Mouse (Mus musculus): ENCODE results near the gene Atp6v1g1. TPM values are rescaled to one million over a fixed set of nuclear protein-coding genes. Genes with fewer than 3 reads are reported as not detected.
A peak's percentile ranks its signal among the peaks of the same experiment; 100 is the strongest.

The Atp6v1g1 gene
- polyA plus RNA-seq, 1 experiment from 2014 or later = 318 TPM

- H3K4me3 ChIP-seq = no peak overlapping the region
- H3K4me2 ChIP-seq (replicated peaks) = no peak overlapping the region
- H3K36me3 ChIP-seq = no peaks in the 10 kb centered on the region
- H3K27ac ChIP-seq = no peak overlapping the region
- ATAC-seq (ENCODE audit: low FRiP score, low read depth) = no peak
- no peaks in the 10 kb centered on the region for H3K9me3 ChIP-seq
- 78% methylated on average over 5 of the region's 5 CpGs for WGBS
- H3K4me1 ChIP-seq = peaks cover 12% of the 10 kb centered on the region
- no peaks in the 10 kb centered on the region for H3K27me3 ChIP-seq
- no peak overlapping the region for H3K9ac ChIP-seq
These were observed 29.6 kb upstream of the Atp6v1g1 start for GRCm38 (mm10) chr4:63515021-63515420.

GRCm38 (mm10) chr4:63521813-63522419, 22.7 kb upstream of the Atp6v1g1 start:
- Histone ChIP-seq H3K9me3 (no peaks in the 10 kb centered on the region), H3K4me3 (no peak overlapping the region)

GRCm38 (mm10) chr4:63525514-63525913, 19.1 kb upstream of the Atp6v1g1 start:
- H3K4me1 ChIP-seq = no peaks in the 10 kb centered on the region
- H3K9ac ChIP-seq = no peak overlapping the region
- no peaks in the 10 kb centered on the region for H3K27me3 ChIP-seq
- no peaks in the 10 kb centered on the region for H3K9me3 ChIP-seq
- H3K4me3 ChIP-seq = no peak overlapping the region
- WGBS = 76% methylated on average over 8 of the region's 8 CpGs
- H3K27ac ChIP-seq = no peak overlapping the region
- no peak for ATAC-seq (ENCODE audit: low FRiP score, low read depth)
- H3K4me2 ChIP-seq (replicated peaks) = no peak overlapping the region
- no peaks in the 10 kb centered on the region for H3K36me3 ChIP-seq

More at GRCm38 (mm10) chr4:63521813-63522419, 22.7 kb upstream of the Atp6v1g1 start:
- no peak overlapping the region for H3K9ac ChIP-seq
- 76% methylated on average over 2 of the region's 2 CpGs for WGBS
- no peaks in the 10 kb centered on the region for H3K36me3 ChIP-seq
- no peaks in the 10 kb centered on the region for H3K4me1 ChIP-seq
- H3K27ac ChIP-seq = no peak overlapping the region
- H3K4me2 ChIP-seq (replicated peaks) = no peak overlapping the region
- ATAC-seq (ENCODE audit: low FRiP score, low read depth) = no peak
- no peaks in the 10 kb centered on the region for H3K27me3 ChIP-seq

GRCm38 (mm10) chr4:63528946-63529345, 15.6 kb upstream of the Atp6v1g1 start:
- H3K4me1 ChIP-seq = no peaks in the 10 kb centered on the region
- H3K4me3 ChIP-seq = no peak overlapping the region
- H3K36me3 ChIP-seq = no peaks in the 10 kb centered on the region
- no peak overlapping the region for H3K4me2 ChIP-seq (replicated peaks)
- no peak for ATAC-seq (ENCODE audit: low FRiP score, low read depth)
- no peaks in the 10 kb centered on the region for H3K27me3 ChIP-seq
- H3K9me3 ChIP-seq = no peaks in the 10 kb centered on the region
- H3K27ac ChIP-seq = no peak overlapping the region
- 80% methylated on average over 6 of the region's 6 CpGs for WGBS
- H3K9ac ChIP-seq = no peak overlapping the region

- Histone ChIP-seq H3K36me3 (no peaks in the 10 kb centered on the region), H3K4me3 (no peak overlapping the region), H3K9me3 (no peaks in the 10 kb centered on the region), H3K9ac (no peak overlapping the region), H3K4me2 (replicated peaks) (no peak overlapping the region), H3K27ac (no peak overlapping the region), H3K4me1 (no peaks in the 10 kb centered on the region), H3K27me3 (no peaks in the 10 kb centered on the region)
- 76% methylated on average over 7 of the region's 7 CpGs for WGBS
- ATAC-seq (ENCODE audit: low FRiP score, low read depth) = peak; percentile 15; the same call in 1 of the 2 replicates
These were observed 14.2 kb upstream of the Atp6v1g1 start for GRCm38 (mm10) chr4:63530409-63530808.

GRCm38 (mm10) chr4:63537602-63538001, 7.0 kb upstream of the Atp6v1g1 start:
- WGBS = 85% methylated on average over 4 of the region's 4 CpGs
- Histone ChIP-seq H3K9ac (no peak overlapping the region), H3K4me3 (no peak overlapping the region), H3K36me3 (no peaks in the 10 kb centered on the region), H3K4me2 (replicated peaks) (no peak overlapping the region), H3K4me1 (0 out of 2 replicates have a peak, but pooled peaks cover 3% of the 10 kb centered on the region), H3K9me3 (no peaks in the 10 kb centered on the region), H3K27me3 (no peaks in the 10 kb centered on the region), H3K27ac (no peak overlapping the region)
- no peak for ATAC-seq (ENCODE audit: low FRiP score, low read depth)

GRCm38 (mm10) chr4:63542209-63542608, 2.4 kb upstream of the Atp6v1g1 start:
- no peaks in the 10 kb centered on the region for H3K27me3 ChIP-seq
- WGBS = 42% methylated on average over 2 of the region's 2 CpGs

GRCm38 (mm10) chr4:63543746-63544493, 652 bp upstream of the Atp6v1g1 start:
- Histone ChIP-seq H3K27me3 (no peaks in the 10 kb centered on the region), H3K36me3 (peaks cover 11% of the 10 kb centered on the region), H3K4me3 (peak overlapping the region; percentile 89), H3K9me3 (no peaks in the 10 kb centered on the region), H3K9ac (no peak overlapping the region), H3K4me2 (replicated peaks) (peak overlapping the region; percentile 84), H3K4me1 (peaks cover 30% of the 10 kb centered on the region), H3K27ac (peak overlapping the region; percentile 76)
- 49% methylated on average over 10 of the region's 10 CpGs for WGBS
- peak; percentile 49; the same call in 1 of the 2 replicates for ATAC-seq (ENCODE audit: low FRiP score, low read depth)

More at GRCm38 (mm10) chr4:63542209-63542608, 2.4 kb upstream of the Atp6v1g1 start:
- Histone ChIP-seq H3K9ac (no peak overlapping the region), H3K9me3 (no peaks in the 10 kb centered on the region), H3K27ac (no peak overlapping the region), H3K4me1 (peaks cover 26% of the 10 kb centered on the region), H3K4me2 (replicated peaks) (no peak overlapping the region), H3K36me3 (no peaks in the 10 kb centered on the region), H3K4me3 (no peak overlapping the region)
- ATAC-seq (ENCODE audit: low FRiP score, low read depth) = no peak

GRCm38 (mm10) chr4:63545231-63545958, 823 bp downstream of the Atp6v1g1 start:
- Histone ChIP-seq H3K36me3 (peaks cover 20% of the 10 kb centered on the region), H3K9me3 (no peaks in the 10 kb centered on the region), H3K27ac (peak overlapping the region; percentile 86; the same call in 1 of the 2 replicates), H3K4me3 (peak overlapping the region; percentile 89), H3K4me2 (replicated peaks) (peak overlapping the region; percentile 84), H3K27me3 (no peaks in the 10 kb centered on the region), H3K4me1 (peaks cover 30% of the 10 kb centered on the region), H3K9ac (peak overlapping the region; percentile 96)
- peak; percentile 20; the same call in 1 of the 2 replicates for ATAC-seq (ENCODE audit: low FRiP score, low read depth)
- 18% methylated on average over 26 of the region's 26 CpGs for WGBS

- 77% methylated on average over 6 of the region's 6 CpGs for WGBS
- H3K4me2 ChIP-seq (replicated peaks) = peak overlapping the region; percentile 84
- ATAC-seq (ENCODE audit: low FRiP score, low read depth) = no peak
- peaks cover 30% of the 10 kb centered on the region for H3K4me1 ChIP-seq
- no peaks in the 10 kb centered on the region for H3K9me3 ChIP-seq
- H3K27me3 ChIP-seq = no peaks in the 10 kb centered on the region
- peak overlapping the region; percentile 89; the same call in 1 of the 2 replicates for H3K4me3 ChIP-seq
- no peak overlapping the region for H3K27ac ChIP-seq
- 0 out of 2 replicates have a peak overlapping the region, but pooled peaks have one; percentile 96 for H3K9ac ChIP-seq
- peaks cover 32% of the 10 kb centered on the region for H3K36me3 ChIP-seq
These were observed 2.0 kb downstream of the Atp6v1g1 start for GRCm38 (mm10) chr4:63546441-63547055.

GRCm38 (mm10) chr4:63547799-63548198, 3.2 kb downstream of the Atp6v1g1 start:
- Histone ChIP-seq H3K36me3 (peaks cover 44% of the 10 kb centered on the region), H3K4me1 (peaks cover 27% of the 10 kb centered on the region), H3K9ac (no peak overlapping the region), H3K27me3 (no peaks in the 10 kb centered on the region), H3K4me3 (no peak overlapping the region), H3K27ac (no peak overlapping the region), H3K9me3 (no peaks in the 10 kb centered on the region), H3K4me2 (replicated peaks) (no peak overlapping the region)
- no peak for ATAC-seq (ENCODE audit: low FRiP score, low read depth)
- WGBS = 68% methylated on average over 1 of the region's 1 CpGs
